Mouse (Mus musculus): ENCODE results near the gene Arhgef12. TPM values are rescaled to one million over a fixed set of nuclear protein-coding genes. Genes with fewer than 3 reads are reported as not detected.
A peak's percentile ranks its signal among the peaks of the same experiment; 100 is the strongest.

Arhgef12 gene
- 9.0 and 9.3 TPM in 2 replicates for polyA plus RNA-seq (2016; fragmentation: Nextera tagmentation; extraction: Ambion mirVana)

DNA sequence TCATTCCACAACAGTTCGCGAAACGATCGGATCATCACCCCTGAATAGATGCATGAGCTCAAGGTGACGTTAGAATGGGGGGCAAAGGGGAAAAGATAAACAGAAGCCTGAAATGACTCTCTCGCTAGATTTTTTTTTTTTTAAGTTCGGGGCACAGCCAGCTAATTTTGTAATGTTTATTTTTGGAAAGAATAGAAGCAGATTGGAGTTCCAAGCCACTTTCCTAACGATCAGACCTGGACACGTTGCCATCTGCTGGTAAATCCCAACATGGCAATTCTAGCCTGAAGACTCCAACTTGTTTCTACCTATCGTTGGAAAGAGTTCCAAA is at the start of gene Arhgef12:
Gene Arhgef12 (minus strand): TSS at position 53 of the 331 bp plus-strand sequence.
- H3K27ac ChIP-seq: peak within 1 kb of the TSS; percentile 96
- peaks cover 20% of the 10 kb centered on the region for H3K36me3 ChIP-seq
- H3K4me1 ChIP-seq: peaks cover 32% of the 10 kb centered on the region
- no peak for DNase-seq (ENCODE audit: low spot score)
- H3K27me3 ChIP-seq (ENCODE audit: low read depth, poor library complexity, severe bottlenecking): no peaks in the 10 kb centered on the region
- WGBS: 46% methylated on average over 10 of the region's 10 CpGs
- H3K4me3 ChIP-seq: peak within 1 kb of the TSS; percentile 93
- no peaks in the 10 kb centered on the region for H3K9me3 ChIP-seq (replicated peaks)

DNA sequence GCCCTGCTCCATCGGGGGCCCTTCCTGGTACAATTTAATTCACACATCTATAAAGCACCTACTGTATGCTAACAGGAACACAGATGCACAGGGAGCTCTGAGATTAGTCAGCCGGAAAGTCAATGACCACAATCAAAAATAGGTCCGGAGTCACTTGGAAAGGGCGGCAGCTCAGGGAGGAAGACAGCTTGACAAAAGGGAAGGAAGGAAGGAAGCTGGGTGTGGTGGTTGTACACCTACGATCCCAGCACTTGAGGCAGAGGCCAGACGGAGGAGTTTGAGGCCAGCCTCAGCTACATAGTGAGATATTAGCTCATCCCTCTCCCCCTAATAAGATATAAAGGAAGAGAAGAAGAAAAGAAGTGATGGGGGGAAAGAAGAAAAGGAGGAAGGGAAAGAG is 48.9 kb upstream of the Arhgef12 start:
- Histone ChIP-seq H3K4me1 (no peaks in the 10 kb centered on the region), H3K36me3 (no peaks in the 10 kb centered on the region), H3K4me3 (no peak overlapping the region), H3K9me3 (replicated peaks) (no peaks in the 10 kb centered on the region), H3K27me3 (ENCODE audit: low read depth, poor library complexity, severe bottlenecking) (peaks cover 7% of the 10 kb centered on the region; the same call in 1 of the 2 replicates), H3K27ac (no peak overlapping the region)
- DNase-seq (ENCODE audit: low spot score): no peak
- 82% methylated on average over 6 of the region's 6 CpGs for WGBS

DNA sequence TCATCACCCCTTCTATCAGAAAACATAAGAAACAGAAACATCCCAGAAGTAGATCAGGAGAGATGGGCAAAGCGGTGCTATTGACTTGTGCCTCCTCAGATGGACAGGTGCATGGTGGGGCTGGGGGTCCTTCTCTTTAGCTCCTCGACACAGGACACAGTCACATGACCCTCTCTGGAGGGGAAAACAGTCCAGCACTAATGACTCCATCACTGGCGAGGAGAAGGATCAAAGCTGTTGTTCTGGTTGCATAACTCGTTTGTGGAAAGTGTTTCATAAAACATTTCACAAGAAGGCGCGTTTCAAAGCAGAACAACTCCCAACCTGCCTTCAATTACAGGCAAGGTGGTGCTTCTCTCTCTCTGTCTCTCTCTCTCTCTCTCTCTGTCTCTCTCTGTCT is 44.7 kb upstream of the Arhgef12 start:
- DNase-seq (ENCODE audit: low spot score): no peak

DNA sequence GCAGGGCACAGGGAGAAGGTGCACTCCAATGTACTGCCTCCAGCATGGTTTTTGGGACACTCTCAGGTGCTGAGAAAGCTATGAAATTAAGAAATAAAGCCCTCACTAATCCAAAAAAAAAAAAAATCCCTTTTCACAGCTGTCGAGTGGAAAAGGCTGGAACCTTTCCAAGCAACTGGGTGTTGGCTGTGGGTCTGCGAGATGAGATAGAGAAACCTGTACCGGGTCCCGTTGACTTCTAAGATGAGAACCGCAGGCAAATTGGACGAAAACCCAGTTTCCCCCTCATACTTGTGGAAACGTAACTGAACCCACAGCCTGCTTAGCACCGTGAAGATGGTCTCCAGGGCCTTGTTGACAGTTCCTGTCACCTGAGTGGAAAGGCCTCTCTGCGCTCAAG is 43.9 kb upstream of the Arhgef12 start:
- Histone ChIP-seq H3K4me1 (no peaks in the 10 kb centered on the region), H3K27ac (no peak overlapping the region), H3K36me3 (no peaks in the 10 kb centered on the region), H3K4me3 (no peak overlapping the region), H3K9me3 (replicated peaks) (no peaks in the 10 kb centered on the region), H3K27me3 (ENCODE audit: low read depth, poor library complexity, severe bottlenecking) (peaks cover 14% of the 10 kb centered on the region; the same call in 1 of the 2 replicates)
- WGBS: 89% methylated on average over 9 of the region's 9 CpGs
- no peak for DNase-seq (ENCODE audit: low spot score)

More for the DNA sequence above, 44.7 kb upstream of the Arhgef12 start:
- Histone ChIP-seq H3K9me3 (replicated peaks) (no peaks in the 10 kb centered on the region), H3K27me3 (ENCODE audit: low read depth, poor library complexity, severe bottlenecking) (peaks cover 15% of the 10 kb centered on the region; the same call in 1 of the 2 replicates), H3K36me3 (no peaks in the 10 kb centered on the region), H3K4me1 (no peaks in the 10 kb centered on the region), H3K27ac (no peak overlapping the region), H3K4me3 (no peak overlapping the region)
- 75% methylated on average over 6 of the region's 6 CpGs for WGBS

DNA sequence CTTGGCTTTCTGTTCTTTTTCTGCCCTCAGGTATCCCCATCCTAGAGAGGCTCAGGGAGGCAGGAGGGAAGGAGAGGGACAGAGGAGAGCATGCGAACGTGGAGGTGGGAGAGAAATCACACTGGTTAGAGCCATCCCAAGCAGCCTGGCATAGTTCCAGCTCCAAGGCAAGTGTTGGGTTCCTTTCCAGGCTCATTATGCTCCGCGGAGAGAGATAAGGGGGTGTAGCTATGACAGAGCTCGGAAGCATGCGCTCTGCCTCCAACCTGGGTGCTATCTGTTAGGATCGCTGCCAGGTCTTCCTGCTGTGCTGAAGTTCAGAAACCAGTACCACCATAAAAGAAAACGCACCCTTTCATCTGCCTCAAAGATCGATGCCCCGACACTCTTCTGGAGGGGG is 43.0 kb upstream of the Arhgef12 start:
- H3K4me1 ChIP-seq: no peaks in the 10 kb centered on the region
- 47% methylated on average over 10 of the region's 10 CpGs for WGBS
- H3K27ac ChIP-seq: no peak overlapping the region
- no peak overlapping the region for H3K4me3 ChIP-seq
- no peak for DNase-seq (ENCODE audit: low spot score)
- H3K27me3 ChIP-seq (ENCODE audit: low read depth, poor library complexity, severe bottlenecking): peaks cover 12% of the 10 kb centered on the region; the same call in 1 of the 2 replicates
- no peaks in the 10 kb centered on the region for H3K9me3 ChIP-seq (replicated peaks)
- no peaks in the 10 kb centered on the region for H3K36me3 ChIP-seq

DNA sequence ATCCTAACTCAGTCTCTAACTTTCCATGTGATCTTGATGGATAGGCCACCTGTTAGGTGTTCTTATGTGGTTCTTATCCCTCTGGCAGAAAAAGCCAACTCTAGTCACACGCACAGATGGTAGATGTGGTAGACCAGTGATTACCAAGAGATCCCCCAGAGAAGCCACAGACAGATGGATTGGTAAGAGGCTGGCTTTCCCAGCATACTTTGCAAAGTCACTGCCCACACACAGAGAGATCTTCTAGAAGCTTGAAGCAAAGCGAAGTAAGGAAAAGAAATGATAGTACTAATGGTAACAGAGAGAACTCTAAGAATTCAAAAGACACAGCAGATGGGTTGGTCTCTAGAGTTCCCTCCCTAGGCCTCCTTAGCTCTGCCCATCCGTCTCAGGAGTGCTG is 42.5 kb upstream of the Arhgef12 start:
- H3K27ac ChIP-seq: no peak overlapping the region
- no peak for DNase-seq (ENCODE audit: low spot score)
- no peaks in the 10 kb centered on the region for H3K36me3 ChIP-seq
- no peaks in the 10 kb centered on the region for H3K4me1 ChIP-seq
- peaks cover 12% of the 10 kb centered on the region; the same call in 1 of the 2 replicates for H3K27me3 ChIP-seq (ENCODE audit: low read depth, poor library complexity, severe bottlenecking)
- no peak overlapping the region for H3K4me3 ChIP-seq
- WGBS: 86% methylated on average over 3 of the region's 3 CpGs
- no peaks in the 10 kb centered on the region for H3K9me3 ChIP-seq (replicated peaks)

DNA sequence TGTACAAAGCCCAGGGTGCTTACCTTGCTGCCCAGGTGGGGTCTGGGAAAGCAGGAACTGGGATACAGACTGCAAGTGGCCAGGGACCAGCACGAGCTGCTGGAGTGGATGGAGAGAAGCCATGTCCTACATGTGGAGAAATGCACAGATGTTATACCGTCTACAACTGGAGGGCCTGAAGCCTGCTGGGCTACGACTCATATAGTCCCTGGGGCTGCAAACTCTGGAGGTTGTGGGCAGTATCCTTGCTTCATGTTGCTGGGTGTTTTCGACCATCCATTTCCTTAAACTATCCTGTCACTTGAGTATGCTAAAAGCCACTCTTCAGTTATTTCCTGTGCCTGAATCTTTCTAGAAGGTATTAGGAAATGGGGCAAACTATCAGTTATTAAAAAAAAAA is 38.2 kb upstream of the Arhgef12 start:
- no peaks in the 10 kb centered on the region for H3K9me3 ChIP-seq (replicated peaks)
- no peak overlapping the region for H3K4me3 ChIP-seq
- no peaks in the 10 kb centered on the region for H3K36me3 ChIP-seq
- whole genome bisulfite sequencing: 86% methylated on average over 4 of the region's 4 CpGs
- 0 out of 2 replicates have a peak, but pooled peaks cover 4% of the 10 kb centered on the region for H3K27me3 ChIP-seq (ENCODE audit: low read depth, poor library complexity, severe bottlenecking)
- H3K27ac ChIP-seq: no peak overlapping the region
- DNase-seq (ENCODE audit: low spot score): no peak
- H3K4me1 ChIP-seq: peaks cover 11% of the 10 kb centered on the region; the same call in 1 of the 2 replicates

DNA sequence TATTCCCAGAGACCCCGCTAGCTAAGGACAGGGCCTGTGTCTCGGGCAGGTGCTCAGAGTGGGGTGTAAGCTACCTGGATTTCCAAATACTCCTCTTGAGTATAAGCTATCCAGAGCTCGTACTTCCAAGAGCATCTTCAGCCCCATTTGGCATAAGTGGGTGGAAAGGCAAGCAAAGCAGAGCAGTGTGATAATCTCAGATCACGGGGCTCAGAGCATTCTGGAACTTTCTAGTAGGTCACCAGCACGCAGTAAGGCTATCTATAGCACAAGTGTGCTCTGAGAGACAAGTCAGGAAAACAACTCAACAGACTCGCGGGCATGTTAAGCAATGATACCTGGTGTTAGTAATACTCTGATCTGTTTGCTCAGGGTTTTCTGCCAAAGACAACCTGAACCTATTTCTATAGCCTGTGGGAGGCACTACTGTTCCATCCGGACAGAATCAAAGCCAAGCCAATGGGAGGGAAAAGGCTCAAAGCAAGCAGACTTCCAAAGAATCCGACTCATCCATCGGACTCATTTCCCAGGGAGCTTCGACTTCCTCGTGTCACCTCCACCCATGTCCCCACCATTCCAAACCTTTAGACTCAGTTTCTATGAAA is 37.3 kb upstream of the Arhgef12 start:
- Histone ChIP-seq H3K4me3 (no peak overlapping the region), H3K4me1 (peaks cover 11% of the 10 kb centered on the region; the same call in 1 of the 2 replicates), H3K27me3 (ENCODE audit: low read depth, poor library complexity, severe bottlenecking) (no peaks in the 10 kb centered on the region), H3K9me3 (replicated peaks) (no peaks in the 10 kb centered on the region), H3K27ac (no peak overlapping the region), H3K36me3 (no peaks in the 10 kb centered on the region)
- DNase-seq (ENCODE audit: low spot score): no peak
- WGBS: 80% methylated on average over 12 of the region's 12 CpGs

DNA sequence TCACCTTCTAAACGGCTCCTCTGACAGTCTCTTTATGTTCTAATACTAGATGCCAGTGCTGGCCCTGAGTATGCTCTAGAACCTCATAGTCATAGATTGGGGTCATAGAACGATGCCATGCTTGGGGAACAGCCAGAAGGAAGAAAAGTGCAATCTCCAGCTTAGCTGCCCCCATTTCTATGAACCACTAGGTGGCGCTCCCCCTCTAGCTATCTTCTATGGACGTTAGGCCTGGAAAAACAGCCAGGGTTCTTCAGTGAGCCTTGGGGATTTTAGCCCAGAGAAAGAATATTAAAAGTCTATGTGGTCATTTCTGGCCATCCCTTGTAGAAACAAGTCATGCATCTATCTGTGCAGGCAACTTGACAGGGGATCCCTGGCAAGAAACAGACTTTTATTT is 34.8 kb upstream of the Arhgef12 start:
- WGBS: 8% methylated on average over 4 of the region's 4 CpGs
- no peaks in the 10 kb centered on the region for H3K27me3 ChIP-seq (ENCODE audit: low read depth, poor library complexity, severe bottlenecking)
- no peaks in the 10 kb centered on the region for H3K9me3 ChIP-seq (replicated peaks)
- no peaks in the 10 kb centered on the region for H3K36me3 ChIP-seq
- H3K4me1 ChIP-seq: peaks cover 11% of the 10 kb centered on the region; the same call in 1 of the 2 replicates
- no peak overlapping the region for H3K27ac ChIP-seq
- no peak overlapping the region for H3K4me3 ChIP-seq
- peak; percentile 70 for DNase-seq (ENCODE audit: low spot score)

DNA sequence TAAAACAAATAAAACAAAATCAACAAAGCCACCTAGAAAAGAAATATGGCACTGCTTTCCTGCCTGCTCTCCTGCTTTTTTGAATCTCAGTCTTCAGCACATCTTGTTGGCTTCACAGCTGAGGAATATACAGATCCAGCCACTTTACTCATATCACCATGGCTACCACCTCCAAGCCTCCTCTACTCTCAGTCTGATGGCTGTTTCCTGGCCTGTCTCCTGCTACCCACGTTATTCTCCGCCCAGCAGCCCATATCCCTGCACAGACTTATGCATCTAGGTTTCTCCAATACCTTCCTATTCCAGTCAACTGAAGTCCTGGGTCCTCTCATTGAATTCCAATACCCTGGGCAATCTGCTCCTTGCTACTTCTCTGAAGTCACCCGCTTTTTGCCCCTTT is 26.5 kb upstream of the Arhgef12 start:
- peaks cover 28% of the 10 kb centered on the region for H3K4me1 ChIP-seq

DNA sequence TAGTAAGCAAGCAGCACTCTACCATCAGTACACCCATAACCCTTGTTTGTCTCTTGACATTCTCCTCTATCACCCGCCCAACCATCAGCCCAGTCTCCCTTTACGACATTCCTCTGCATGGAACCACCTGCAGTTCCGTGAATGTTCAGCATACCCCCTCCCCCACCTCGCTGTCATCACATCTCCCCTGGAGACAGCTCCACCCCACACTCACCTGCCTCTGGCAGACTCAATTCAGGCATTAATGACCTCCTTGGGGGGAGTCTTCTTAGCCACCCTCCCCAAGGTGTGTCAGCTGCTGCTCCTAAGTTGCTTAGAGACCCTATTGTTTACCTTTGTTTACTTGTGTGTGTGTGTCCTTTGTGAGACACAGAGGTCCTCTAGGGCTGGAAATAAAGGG is 25.3 kb upstream of the Arhgef12 start:
- 40% methylated on average over 4 of the region's 4 CpGs for WGBS
- Histone ChIP-seq H3K27me3 (ENCODE audit: low read depth, poor library complexity, severe bottlenecking) (no peaks in the 10 kb centered on the region), H3K4me3 (no peak overlapping the region), H3K36me3 (no peaks in the 10 kb centered on the region), H3K9me3 (replicated peaks) (no peaks in the 10 kb centered on the region), H3K27ac (no peak overlapping the region), H3K4me1 (peaks cover 28% of the 10 kb centered on the region)
- no peak for DNase-seq (ENCODE audit: low spot score)

More for the DNA sequence above, 26.5 kb upstream of the Arhgef12 start:
- WGBS: 84% methylated on average over 3 of the region's 3 CpGs
- no peak for DNase-seq (ENCODE audit: low spot score)
- no peaks in the 10 kb centered on the region for H3K9me3 ChIP-seq (replicated peaks)
- no peaks in the 10 kb centered on the region for H3K36me3 ChIP-seq
- H3K4me3 ChIP-seq: no peak overlapping the region
- no peaks in the 10 kb centered on the region for H3K27me3 ChIP-seq (ENCODE audit: low read depth, poor library complexity, severe bottlenecking)
- H3K27ac ChIP-seq: no peak overlapping the region

DNA sequence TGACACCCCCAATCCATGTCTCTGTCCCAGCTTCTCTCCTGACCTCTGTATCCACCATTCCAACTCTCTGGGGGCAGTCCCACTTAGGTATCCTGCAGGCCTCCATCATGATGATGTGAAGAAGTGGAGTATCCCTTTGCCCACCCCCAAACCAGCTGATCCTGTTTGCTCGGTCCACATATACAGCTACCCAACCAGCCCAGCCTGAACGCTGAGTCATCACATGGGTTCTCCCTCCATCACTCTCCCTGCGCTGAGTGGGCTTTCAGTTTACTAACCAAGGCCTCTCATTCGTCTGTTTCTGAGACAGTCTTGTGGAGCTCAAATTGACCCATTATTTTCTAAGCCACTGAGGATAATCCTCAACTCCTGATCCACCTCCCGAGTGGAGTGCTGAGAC is 24.9 kb upstream of the Arhgef12 start:
- Histone ChIP-seq H3K27me3 (ENCODE audit: low read depth, poor library complexity, severe bottlenecking) (no peaks in the 10 kb centered on the region), H3K4me1 (peaks cover 28% of the 10 kb centered on the region), H3K27ac (no peak overlapping the region), H3K36me3 (no peaks in the 10 kb centered on the region), H3K9me3 (replicated peaks) (no peaks in the 10 kb centered on the region), H3K4me3 (no peak overlapping the region)
- DNase-seq (ENCODE audit: low spot score): no peak
- 78% methylated on average over 5 of the region's 5 CpGs for WGBS

DNA sequence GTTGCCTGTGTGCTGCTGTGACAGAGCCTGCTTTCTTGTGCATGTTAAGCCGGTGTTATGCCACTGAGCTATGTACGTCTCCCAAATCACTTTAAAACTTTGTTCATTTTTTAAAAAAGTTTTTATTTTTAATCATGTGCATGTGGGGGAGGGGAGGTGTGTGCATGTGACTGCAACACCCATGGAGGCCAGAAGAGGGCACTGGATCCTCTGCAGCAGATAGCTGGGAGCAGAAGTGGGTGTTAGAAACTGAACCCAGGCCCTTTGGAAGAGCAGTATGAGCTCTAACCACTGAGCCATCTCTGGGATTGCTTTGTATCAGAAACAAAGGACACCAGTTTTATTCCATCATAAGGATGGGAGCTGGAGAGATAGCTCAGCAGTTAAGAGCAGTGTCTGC is 23.6 kb upstream of the Arhgef12 start:
- Histone ChIP-seq H3K27ac (no peak overlapping the region), H3K27me3 (ENCODE audit: low read depth, poor library complexity, severe bottlenecking) (no peaks in the 10 kb centered on the region), H3K36me3 (no peaks in the 10 kb centered on the region), H3K4me3 (no peak overlapping the region), H3K4me1 (peaks cover 28% of the 10 kb centered on the region), H3K9me3 (replicated peaks) (no peaks in the 10 kb centered on the region)
- DNase-seq (ENCODE audit: low spot score): no peak
- WGBS: 96% methylated on average over 2 of the region's 2 CpGs
